Mouse (Mus musculus) midbrain, embryonic 15.5 days (tissue): ENCODE measurements around the gene Vpreb2. TPM values are rescaled to one million over a fixed set of nuclear protein-coding genes. Genes with fewer than 3 reads are reported as not detected.
"Not testable (repeated sequence)": the region's sequence is repeated elsewhere in the genome, so short reads cannot be mapped to it uniquely, and the experiment has no call there.

Experiments used
- ATAC-seq: fragments of 200-750 bp; cut with Nextera tagmentation; replicated peaks from 2 replicates; pipeline ENCODE4 v1.8.0; 2017; ENCODE audit warnings: moderate TSS enrichment
- H3K27ac ChIP-seq: fragments of 300-500 bp; sonication (generic); 2 replicates; pipeline ENCODE4 v1.5.1; 2015; ENCODE audit warnings: mild to moderate bottlenecking, inconsistent platforms
- H3K27me3 ChIP-seq: fragments of 300-500 bp; sonication (generic); replicated peaks from 2 replicates; pipeline ENCODE4 v1.6.1; 2015; ENCODE audit warnings: inconsistent platforms
- H3K36me3 ChIP-seq: fragments of 300-500 bp; sonication (generic); replicated peaks from 2 replicates; pipeline ENCODE4 v1.6.1; 2015; ENCODE audit warnings: inconsistent platforms
- H3K4me1 ChIP-seq: fragments of 300-500 bp; sonication (generic); 2 replicates; pipeline ENCODE4 v1.6.1; 2015; ENCODE audit warnings: inconsistent platforms
- H3K4me2 ChIP-seq: fragments of 300-500 bp; sonication (generic); 2 replicates; pipeline ENCODE4 v1.6.1; 2015; ENCODE audit warnings: inconsistent platforms, mild to moderate bottlenecking, moderate library complexity
- H3K4me3 ChIP-seq: fragments of 300-500 bp; sonication (generic); 2 replicates; pipeline ENCODE4 v1.5.1; 2015; ENCODE audit warnings: mild to moderate bottlenecking, inconsistent platforms
- H3K9ac ChIP-seq: fragments of 300-500 bp; sonication (generic); 2 replicates; pipeline ENCODE4 v1.6.1; 2015; ENCODE audit warnings: mild to moderate bottlenecking, inconsistent platforms
- H3K9me3 ChIP-seq: fragments of 300-500 bp; sonication (generic); 2 replicates; pipeline ENCODE4 v1.6.1; 2016; ENCODE audit warnings: inconsistent platforms
- WGBS: fragments of 180-500 bp; shearing (Covaris S2); methylation state at CpG from one replicate; pipeline ENCODE4 v1.1.7; 2015; ENCODE audit warnings: mixed read lengths; 5-methylcytosine and 5-hydroxymethylcytosine counted together
- polyA plus RNA-seq: library from polyadenylated mRNA; unstranded; fragments of >200 nt; fragmentation: Nextera tagmentation; extraction: Ambion mirVana; gene quantifications from 2 replicates; pipeline ENCODE4 v1.2.1, GENCODE M21; 2015

Gene Vpreb2
- polyA plus RNA-seq, 1 experiment from 2014 or later: not detected

GRCm38 (mm10) chr16:18007083-18007482 is 26.9 kb downstream of the Vpreb2 start:
- ATAC-seq: no peak
- H3K27ac ChIP-seq: no peak overlapping the region
- no peaks in the 10 kb centered on the region for H3K36me3 ChIP-seq
- WGBS: 34% methylated on average over 4 of the region's 4 CpGs
- H3K9ac ChIP-seq: no peak overlapping the region
- H3K9me3 ChIP-seq: no peaks in the 10 kb centered on the region
- H3K27me3 ChIP-seq: no peaks in the 10 kb centered on the region
- no peak overlapping the region for H3K4me2 ChIP-seq
- H3K4me3 ChIP-seq: no peak overlapping the region
- no peaks in the 10 kb centered on the region for H3K4me1 ChIP-seq

- H3K4me2 ChIP-seq: no peak overlapping the region
- H3K27me3 ChIP-seq: no peaks in the 10 kb centered on the region
- no peaks in the 10 kb centered on the region for H3K36me3 ChIP-seq
- H3K27ac ChIP-seq: no peak overlapping the region
- H3K9ac ChIP-seq: no peak overlapping the region
- no peak for ATAC-seq
- no peaks in the 10 kb centered on the region for H3K9me3 ChIP-seq
- 75% methylated on average over 6 of the region's 6 CpGs for WGBS
- H3K4me3 ChIP-seq: no peak overlapping the region
- no peaks in the 10 kb centered on the region for H3K4me1 ChIP-seq
Observed at GRCm38 (mm10) chr16:18011101-18011500, 30.9 kb downstream of the Vpreb2 start.

GRCm38 (mm10) chr16:18016482-18016881 is 36.3 kb downstream of the Vpreb2 start:
- H3K4me2 ChIP-seq, H3K4me3 ChIP-seq, H3K36me3 ChIP-seq, H3K9ac ChIP-seq, H3K9me3 ChIP-seq, H3K27me3 ChIP-seq, H3K27ac ChIP-seq, ATAC-seq, H3K4me1 ChIP-seq: not testable (repeated sequence)
- 65% methylated on average over 4 of the region's 4 CpGs for WGBS

- Histone ChIP-seq H3K4me1 (no peaks in the 10 kb centered on the region), H3K4me2 (no peak overlapping the region), H3K36me3 (no peaks in the 10 kb centered on the region), H3K9me3 (no peaks in the 10 kb centered on the region), H3K27ac (no peak overlapping the region), H3K27me3 (no peaks in the 10 kb centered on the region), H3K9ac (no peak overlapping the region), H3K4me3 (no peak overlapping the region)
- 83% methylated on average over 8 of the region's 8 CpGs for WGBS
- no peak for ATAC-seq
Observed at GRCm38 (mm10) chr16:18022780-18023557, 42.7 kb downstream of the Vpreb2 start.

GRCm38 (mm10) chr16:18027371-18027770 is 47.1 kb downstream of the Vpreb2 start:
- no peaks in the 10 kb centered on the region for H3K27me3 ChIP-seq
- no peak overlapping the region for H3K9ac ChIP-seq
- no peak overlapping the region for H3K4me2 ChIP-seq
- H3K4me1 ChIP-seq: no peaks in the 10 kb centered on the region
- no peaks in the 10 kb centered on the region for H3K9me3 ChIP-seq
- WGBS: 52% methylated on average over 2 of the region's 2 CpGs
- no peak overlapping the region for H3K4me3 ChIP-seq
- no peaks in the 10 kb centered on the region for H3K36me3 ChIP-seq
- ATAC-seq: no peak
- no peak overlapping the region for H3K27ac ChIP-seq

Other genes with a start within 250 kb of the Vpreb2 start
- 53.2 and 59.4 TPM in 2 replicates for gene Med15, start 247.5 kb upstream of the Vpreb2 start, polyA plus RNA-seq
- 93.2 and 93.4 TPM in 2 replicates for gene Klhl22, start 220.8 kb upstream of the Vpreb2 start, polyA plus RNA-seq
- 1.7 and 2.6 TPM in 2 replicates for gene Scarf2, start 183.1 kb upstream of the Vpreb2 start, polyA plus RNA-seq
- 3.5 and 4.9 TPM in 2 replicates for gene B830017H08Rik, start 147.3 kb upstream of the Vpreb2 start, polyA plus RNA-seq
- gene Car15, start 142.1 kb upstream of the Vpreb2 start, polyA plus RNA-seq: 3.9 and 5.2 TPM in 2 replicates
- 0.53 and 0.68 TPM in 2 replicates for gene Gm20518, start 88.8 kb upstream of the Vpreb2 start, polyA plus RNA-seq
- not detected in 2 replicates for gene Tssk1, start 86.2 kb upstream of the Vpreb2 start, polyA plus RNA-seq
- 119 and 120 TPM in 2 replicates for gene Dgcr2, start 81.9 kb upstream of the Vpreb2 start, polyA plus RNA-seq
- gene Tssk2, start 81.8 kb upstream of the Vpreb2 start, polyA plus RNA-seq: 0.11 TPM in 1 of 2 replicates, not detected in the other
- gene Ess2, start 69.1 kb upstream of the Vpreb2 start, polyA plus RNA-seq: 51.7 and 57.1 TPM in 2 replicates
- 0.38 and 1.1 TPM in 2 replicates for gene Gsc2, start 65.4 kb upstream of the Vpreb2 start, polyA plus RNA-seq
- gene Slc25a1, start 52.2 kb upstream of the Vpreb2 start, polyA plus RNA-seq: 169 and 179 TPM in 2 replicates
- gene Dgcr6, start 72.4 kb downstream of the Vpreb2 start, polyA plus RNA-seq: 160 and 171 TPM in 2 replicates
- 3.7 and 5.0 TPM in 2 replicates for gene Prodh, start 109.8 kb downstream of the Vpreb2 start, polyA plus RNA-seq
- gene Rtn4r, start 147.2 kb downstream of the Vpreb2 start, polyA plus RNA-seq: 25.0 and 27.2 TPM in 2 replicates
- gene Ccdc188, start 237.5 kb downstream of the Vpreb2 start, polyA plus RNA-seq: 0.14 TPM in 1 of 2 replicates, not detected in the other